Comparison of ENCODE assay signal across 25 mouse cellular contexts in the genomic region with DNA sequence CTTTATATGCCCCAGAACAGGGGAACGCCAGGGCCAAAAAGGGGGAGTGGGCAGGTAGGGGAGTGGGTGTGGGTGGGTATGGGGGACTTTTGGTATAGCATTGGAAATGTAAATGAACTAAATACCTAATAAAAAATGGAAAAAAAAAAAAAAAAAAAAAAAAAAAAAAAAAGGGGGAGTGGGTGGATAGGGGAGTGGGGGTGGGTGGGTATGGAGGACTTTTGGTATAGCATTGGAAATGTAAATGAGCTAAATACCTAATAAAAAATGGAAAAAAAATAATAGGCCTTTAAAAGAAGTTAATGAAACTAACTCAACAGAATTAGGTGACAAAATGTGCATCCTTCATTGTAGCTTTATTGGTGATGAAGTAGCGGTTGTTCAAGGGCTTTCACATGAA. TPM values are rescaled to one million over a fixed set of nuclear protein-coding genes. Genes with fewer than 3 reads are reported as not detected.
DNase-seq lines count a peak whose midpoint lies in the region; ATAC-seq and TF ChIP-seq lines count a peak whose summit lies in the region.
"Not testable (repeated sequence)": the region's sequence is repeated elsewhere in the genome, so short reads cannot be mapped to it uniquely, and the experiment has no call there.
"Had no signal": no experiment of that assay in that cellular context is flagged by ENCODE, and none has a peak within 500 bp of the region (broad histone marks: within the 10 kb centered on the region; RNA-seq: fewer than 3 reads in every experiment).

No protein-coding gene starts in this region.

- TF ChIP-seq CTCF in hindbrain, postnatal 0 days (IDR thresholded peaks at IDR 0.05; ENCODE audit: low read depth); liver, postnatal 0 days (IDR thresholded peaks at IDR 0.05; ENCODE audit: low read depth): not testable (repeated sequence)

- H3K9ac ChIP-seq in forebrain, embryonic 14.5 days (ENCODE audit: low read length); hindbrain, embryonic 12.5 days; hindbrain, postnatal 0 days (replicated peaks; ENCODE audit: low read length); liver, embryonic 11.5 days (ENCODE audit: low read depth, low read length); liver, postnatal 0 days (replicated peaks); midbrain, embryonic 15.5 days; neural tube, embryonic 13.5 days: not testable (repeated sequence)

- H3K27ac ChIP-seq in forebrain, embryonic 14.5 days (ENCODE audit: low read depth, low read length); hindbrain, embryonic 12.5 days; hindbrain, postnatal 0 days; liver, embryonic 11.5 days (ENCODE audit: low read depth, low read length); liver, postnatal 0 days (ENCODE audit: low read depth); midbrain, embryonic 15.5 days; neural tube, embryonic 13.5 days (replicated peaks): not testable (repeated sequence)

- not testable (repeated sequence) for H3K4me3 ChIP-seq in forebrain, embryonic 14.5 days (ENCODE audit: low read depth, low read length); hindbrain, embryonic 12.5 days; hindbrain, postnatal 0 days (ENCODE audit: low read length); liver, embryonic 11.5 days (ENCODE audit: low read depth, low read length); liver, postnatal 0 days (ENCODE audit: low read depth, low read length); midbrain, embryonic 15.5 days; neural tube, embryonic 13.5 days

- not testable (repeated sequence) for DNase-seq in forebrain, embryonic 14.5 days (ENCODE audit: low spot score); hindbrain, postnatal 0 days (ENCODE audit: low spot score); liver, embryonic 11.5 days (ENCODE audit: low spot score); liver, postnatal 0 days

- peak; percentile 66; the same call in 1 of the 2 replicates for ATAC-seq in forebrain, embryonic 14.5 days
- peak; percentile 98 for ATAC-seq in hindbrain, embryonic 12.5 days (ENCODE audit: low FRiP score)
- ATAC-seq in hindbrain, postnatal 0 days, result peak; percentile 94
- peak; percentile 87; the same call in 1 of the 2 replicates for ATAC-seq in liver, embryonic 11.5 days (replicated peaks; ENCODE audit: low FRiP score)
- ATAC-seq in liver, postnatal 0 days, result peak; percentile 75
- peak; percentile 80; the same call in 1 of the 2 replicates for ATAC-seq in midbrain, embryonic 15.5 days (replicated peaks)
- peak; percentile 96 for ATAC-seq in neural tube, embryonic 13.5 days (ENCODE audit: low read depth)

- H3K4me2 ChIP-seq in forebrain, embryonic 14.5 days (ENCODE audit: low read length); hindbrain, embryonic 12.5 days (replicated peaks); hindbrain, postnatal 0 days (ENCODE audit: low read depth, low read length); liver, embryonic 11.5 days; liver, postnatal 0 days (ENCODE audit: low read depth, low read length); midbrain, embryonic 15.5 days; neural tube, embryonic 13.5 days: not testable (repeated sequence)

- not testable (repeated sequence) for H3K36me3 ChIP-seq in forebrain, embryonic 14.5 days (ENCODE audit: control insufficient read depth, insufficient read depth, low read length); hindbrain, embryonic 12.5 days; hindbrain, postnatal 0 days (ENCODE audit: insufficient read depth, low read length); liver, embryonic 11.5 days (ENCODE audit: control insufficient read depth, insufficient read depth, low read length); liver, postnatal 0 days (replicated peaks; ENCODE audit: insufficient read depth, low read length); midbrain, embryonic 15.5 days (replicated peaks); neural tube, embryonic 13.5 days

- not testable (repeated sequence) for H3K27me3 ChIP-seq in forebrain, embryonic 14.5 days (replicated peaks; ENCODE audit: control insufficient read depth, insufficient read depth, low read length); hindbrain, embryonic 12.5 days; hindbrain, postnatal 0 days (ENCODE audit: insufficient read depth, low read length); liver, embryonic 11.5 days (replicated peaks; ENCODE audit: control insufficient read depth, insufficient read depth, low read length); liver, postnatal 0 days (ENCODE audit: insufficient read depth, low read length); midbrain, embryonic 15.5 days (replicated peaks); neural tube, embryonic 13.5 days

- not testable (repeated sequence) for H3K4me1 ChIP-seq in forebrain, embryonic 14.5 days (ENCODE audit: control insufficient read depth, insufficient read depth, low read length); hindbrain, embryonic 12.5 days; hindbrain, postnatal 0 days (ENCODE audit: insufficient read depth, low read length); liver, embryonic 11.5 days (replicated peaks; ENCODE audit: control insufficient read depth, insufficient read depth, low read length); liver, postnatal 0 days (ENCODE audit: insufficient read depth); midbrain, embryonic 15.5 days; neural tube, embryonic 13.5 days (replicated peaks)

- 91% methylated on average over 1 of the region's 2 CpGs for WGBS in forebrain, embryonic 14.5 days
- WGBS in hindbrain, embryonic 12.5 days, result 94% methylated on average over 1 of the region's 2 CpGs
- WGBS in hindbrain, postnatal 0 days, result 94% methylated on average over 1 of the region's 2 CpGs
- 88% methylated on average over 1 of the region's 2 CpGs for WGBS in liver, embryonic 11.5 days
- 84% methylated on average over 1 of the region's 2 CpGs for WGBS in liver, postnatal 0 days (ENCODE audit: insufficient replicate concordance)
- WGBS in midbrain, embryonic 15.5 days, result 96% methylated on average over 1 of the region's 2 CpGs
- 91% methylated on average over 1 of the region's 2 CpGs for WGBS in neural tube, embryonic 13.5 days

- TF ChIP-seq EP300 in liver, postnatal 0 days (IDR thresholded peaks at IDR 0.05; ENCODE audit: low read depth), result not testable (repeated sequence)

- not testable (repeated sequence) for H3K9me3 ChIP-seq in forebrain, embryonic 14.5 days (replicated peaks; ENCODE audit: control insufficient read depth, low read length); hindbrain, embryonic 12.5 days (replicated peaks); hindbrain, postnatal 0 days (ENCODE audit: low read length); liver, embryonic 11.5 days (ENCODE audit: control insufficient read depth, low read length); liver, postnatal 0 days (ENCODE audit: low read length); midbrain, embryonic 15.5 days; neural tube, embryonic 13.5 days

RNA-seq across cellular contexts. Expression of gene Olfr692, which starts 11.5 kb away (rescaled TPM):
- not detected in 2 replicates for polyA plus RNA-seq in forebrain, embryonic 14.5 days (2014; fragmentation: Nextera tagmentation; extraction: Ambion mirVana)
- polyA plus RNA-seq in hindbrain, embryonic 12.5 days (2016; fragmentation: Nextera tagmentation; extraction: Ambion mirVana), result not detected in 2 replicates
- total RNA-seq in hindbrain, postnatal 0 days (2014; rRNA removed), result not detected in 2 replicates
- polyA plus RNA-seq in hindbrain, postnatal 0 days (2015; fragmentation: Nextera tagmentation; extraction: Ambion mirVana), result not detected in 2 replicates
- polyA plus RNA-seq in liver, embryonic 11.5 days (2014; fragmentation: Nextera tagmentation; extraction: Ambion mirVana), result not detected in 2 replicates
- polyA plus RNA-seq in liver, postnatal 0 days (2015; fragmentation: Nextera tagmentation; extraction: Ambion mirVana), result not detected in 2 replicates
- polyA plus RNA-seq in midbrain, embryonic 15.5 days (2015; fragmentation: Nextera tagmentation; extraction: Ambion mirVana), result not detected in 2 replicates
- not detected in 2 replicates for polyA plus RNA-seq in neural tube, embryonic 13.5 days (2015; fragmentation: Nextera tagmentation; extraction: Ambion mirVana)
- total RNA-seq: adrenal gland, adult 18-20 months; adrenal gland, postnatal 25 days; gastrocnemius, postnatal 14 days; granulocyte monocyte progenitor cell, adult 5-6 weeks; heart, postnatal 4 days; layer of hippocampus, postnatal 36 days; left cerebral cortex, postnatal 4 days; monocyte, adult 5-6 weeks had no signal
- polyA plus RNA-seq: embryonic facial prominence, embryonic 13.5 days; erythroblast, embryonic 14.5 days; forebrain, embryonic 13.5 days; heart, postnatal 0 days; inflammation-experienced regulatory T-cells, adult 6 months; large intestine, adult 2 months; limb, embryonic 14.5 days; lung, postnatal 0 days; testis, adult 2 months; thymus, postnatal 0 days had no signal

RNA-seq across cellular contexts. Expression of gene Olfr691, which starts 14.4 kb away (rescaled TPM):
- not detected in 2 replicates for polyA plus RNA-seq in forebrain, embryonic 14.5 days (2014; fragmentation: Nextera tagmentation; extraction: Ambion mirVana)
- 0.13 and 0.22 TPM in 2 replicates for polyA plus RNA-seq in hindbrain, embryonic 12.5 days (2016; fragmentation: Nextera tagmentation; extraction: Ambion mirVana)
- total RNA-seq in hindbrain, postnatal 0 days (2014; rRNA removed), result 0.52 and 0.75 TPM in 2 replicates
- polyA plus RNA-seq in hindbrain, postnatal 0 days (2015; fragmentation: Nextera tagmentation; extraction: Ambion mirVana), result 0.13 and 0.15 TPM in 2 replicates
- polyA plus RNA-seq in liver, embryonic 11.5 days (2014; fragmentation: Nextera tagmentation; extraction: Ambion mirVana), result not detected in 2 replicates
- not detected in 2 replicates for polyA plus RNA-seq in liver, postnatal 0 days (2015; fragmentation: Nextera tagmentation; extraction: Ambion mirVana)
- 0.28 and 0.46 TPM in 2 replicates for polyA plus RNA-seq in midbrain, embryonic 15.5 days (2015; fragmentation: Nextera tagmentation; extraction: Ambion mirVana)
- 0.29 TPM in 1 of 2 replicates, not detected in the other for polyA plus RNA-seq in neural tube, embryonic 13.5 days (2015; fragmentation: Nextera tagmentation; extraction: Ambion mirVana)
- total RNA-seq: adrenal gland, adult 18-20 months; adrenal gland, postnatal 25 days; gastrocnemius, postnatal 14 days; granulocyte monocyte progenitor cell, adult 5-6 weeks; monocyte, adult 5-6 weeks had no signal
- polyA plus RNA-seq: erythroblast, embryonic 14.5 days; forebrain, embryonic 13.5 days; heart, postnatal 0 days; inflammation-experienced regulatory T-cells, adult 6 months; large intestine, adult 2 months; lung, postnatal 0 days; thymus, postnatal 0 days had no signal

RNA-seq across cellular contexts. Expression of gene Gm5901, which starts 18.4 kb away (rescaled TPM):
- not detected in 2 replicates for polyA plus RNA-seq in forebrain, embryonic 14.5 days (2014; fragmentation: Nextera tagmentation; extraction: Ambion mirVana)
- not detected in 2 replicates for polyA plus RNA-seq in hindbrain, embryonic 12.5 days (2016; fragmentation: Nextera tagmentation; extraction: Ambion mirVana)
- total RNA-seq in hindbrain, postnatal 0 days (2014; rRNA removed), result not detected in 2 replicates
- 0.44 TPM in 1 of 2 replicates, not detected in the other for polyA plus RNA-seq in hindbrain, postnatal 0 days (2015; fragmentation: Nextera tagmentation; extraction: Ambion mirVana)
- polyA plus RNA-seq in liver, embryonic 11.5 days (2014; fragmentation: Nextera tagmentation; extraction: Ambion mirVana), result not detected in 2 replicates
- not detected in 2 replicates for polyA plus RNA-seq in liver, postnatal 0 days (2015; fragmentation: Nextera tagmentation; extraction: Ambion mirVana)
- polyA plus RNA-seq in midbrain, embryonic 15.5 days (2015; fragmentation: Nextera tagmentation; extraction: Ambion mirVana), result not detected in 2 replicates
- polyA plus RNA-seq in neural tube, embryonic 13.5 days (2015; fragmentation: Nextera tagmentation; extraction: Ambion mirVana), result not detected in 2 replicates
- total RNA-seq: adrenal gland, adult 18-20 months; adrenal gland, postnatal 25 days; gastrocnemius, postnatal 14 days; granulocyte monocyte progenitor cell, adult 5-6 weeks; heart, postnatal 4 days; layer of hippocampus, postnatal 36 days; left cerebral cortex, postnatal 4 days; monocyte, adult 5-6 weeks had no signal
- polyA plus RNA-seq: embryonic facial prominence, embryonic 13.5 days; erythroblast, embryonic 14.5 days; forebrain, embryonic 13.5 days; heart, postnatal 0 days; inflammation-experienced regulatory T-cells, adult 6 months; large intestine, adult 2 months; limb, embryonic 14.5 days; lung, postnatal 0 days; thymus, postnatal 0 days had no signal

RNA-seq across cellular contexts. Expression of gene Olfr690, which starts 22.6 kb away (rescaled TPM):
- polyA plus RNA-seq in forebrain, embryonic 14.5 days (2014; fragmentation: Nextera tagmentation; extraction: Ambion mirVana), result not detected in 2 replicates
- not detected in 2 replicates for polyA plus RNA-seq in hindbrain, embryonic 12.5 days (2016; fragmentation: Nextera tagmentation; extraction: Ambion mirVana)
- 0.14 and 0.99 TPM in 2 replicates for total RNA-seq in hindbrain, postnatal 0 days (2014; rRNA removed)
- polyA plus RNA-seq in hindbrain, postnatal 0 days (2015; fragmentation: Nextera tagmentation; extraction: Ambion mirVana), result not detected in 2 replicates
- polyA plus RNA-seq in liver, embryonic 11.5 days (2014; fragmentation: Nextera tagmentation; extraction: Ambion mirVana), result not detected in 2 replicates
- polyA plus RNA-seq in liver, postnatal 0 days (2015; fragmentation: Nextera tagmentation; extraction: Ambion mirVana), result not detected in 2 replicates
- not detected in 2 replicates for polyA plus RNA-seq in midbrain, embryonic 15.5 days (2015; fragmentation: Nextera tagmentation; extraction: Ambion mirVana)
- polyA plus RNA-seq in neural tube, embryonic 13.5 days (2015; fragmentation: Nextera tagmentation; extraction: Ambion mirVana), result not detected in 2 replicates
- total RNA-seq: adrenal gland, adult 18-20 months; adrenal gland, postnatal 25 days; gastrocnemius, postnatal 14 days; granulocyte monocyte progenitor cell, adult 5-6 weeks; heart, postnatal 4 days; monocyte, adult 5-6 weeks had no signal
- polyA plus RNA-seq: embryonic facial prominence, embryonic 13.5 days; erythroblast, embryonic 14.5 days; forebrain, embryonic 13.5 days; heart, postnatal 0 days; inflammation-experienced regulatory T-cells, adult 6 months; large intestine, adult 2 months; limb, embryonic 14.5 days; lung, postnatal 0 days; thymus, postnatal 0 days had no signal

RNA-seq across cellular contexts. Expression of gene Fam160a2, which starts 43.4 kb away (rescaled TPM):
- 30.4 and 39.8 TPM in 2 replicates for polyA plus RNA-seq in forebrain, embryonic 14.5 days (2014; fragmentation: Nextera tagmentation; extraction: Ambion mirVana)
- 41.6 and 44.7 TPM in 2 replicates for polyA plus RNA-seq in hindbrain, embryonic 12.5 days (2016; fragmentation: Nextera tagmentation; extraction: Ambion mirVana)
- total RNA-seq in hindbrain, postnatal 0 days (2014; rRNA removed), result 48.0 and 48.8 TPM in 2 replicates
- 30.7 and 33.4 TPM in 2 replicates for polyA plus RNA-seq in hindbrain, postnatal 0 days (2015; fragmentation: Nextera tagmentation; extraction: Ambion mirVana)
- 28.7 and 31.0 TPM in 2 replicates for polyA plus RNA-seq in liver, embryonic 11.5 days (2014; fragmentation: Nextera tagmentation; extraction: Ambion mirVana)
- 10.3 and 11.1 TPM in 2 replicates for polyA plus RNA-seq in liver, postnatal 0 days (2015; fragmentation: Nextera tagmentation; extraction: Ambion mirVana)
- polyA plus RNA-seq in midbrain, embryonic 15.5 days (2015; fragmentation: Nextera tagmentation; extraction: Ambion mirVana), result 51.8 and 52.7 TPM in 2 replicates
- polyA plus RNA-seq in neural tube, embryonic 13.5 days (2015; fragmentation: Nextera tagmentation; extraction: Ambion mirVana), result 36.7 and 43.2 TPM in 2 replicates
